Mouse (Mus musculus): ENCODE measurements at regions not wholly inside any gene's neighbourhood (a gene's known extent, or its start where the extent isn't known, plus 50 kb on each side); places are given as distances from the start of the nearest gene placed in this dataset.

GRCm38 (mm10) chr13:72352641-72353181 lies 275.9 kb upstream of the Irx2 start:
- TF ChIP-seq CTCF (conservative IDR thresholded peaks at IDR 0.05; ENCODE audit: low read length) (no peak), POU5F1 (IDR thresholded peaks at IDR 0.05; ENCODE audit: borderline replicate concordance, low read length) (no peak), NANOG (IDR thresholded peaks at IDR 0.05; ENCODE audit: borderline replicate concordance, low read length) (no peak)
